Mouse (Mus musculus) c-Kit-positive CD71-positive TER-119-positive erythroid progenitor cells, embryonic 14.5 days (primary cell): ENCODE results near the gene Akr1c6.
"Not testable (repeated sequence)": the region's sequence is repeated elsewhere in the genome, so short reads cannot be mapped to it uniquely, and the experiment has no call there.

ENCODE experiments used
- DNase-seq: peaks from one replicate; pipeline ENCODE4 v3.0.0-alpha.2; 2013; ENCODE audit warnings: low spot score

Gene Akr1c6

DNA sequence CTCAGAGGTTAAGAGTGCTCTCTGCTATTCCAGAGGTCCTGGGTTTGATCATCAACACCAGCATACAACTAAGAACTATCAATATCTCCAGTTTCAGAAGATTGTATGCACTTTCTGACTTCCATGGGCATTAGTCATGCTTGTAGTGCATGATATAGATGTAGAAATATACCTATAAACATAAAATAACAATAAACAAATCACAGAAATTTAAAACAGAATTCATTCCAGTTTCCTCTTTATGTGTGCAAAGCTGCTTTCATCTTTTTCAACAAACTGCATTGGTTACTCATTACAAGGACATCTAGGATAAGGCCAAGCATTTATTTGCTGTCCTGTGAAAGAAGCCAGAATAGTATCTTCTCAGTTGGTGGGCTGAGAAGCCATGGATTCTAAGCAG is at the start of gene Akr1c6:
Akr1c6 (plus strand) TSS at position 301 of the 400 bp plus-strand sequence.
- no peak for DNase-seq

GRCm38 (mm10) chr13:4384918-4385317 is 49.2 kb upstream of the Akr1c6 start:
- no peak for DNase-seq

- DNase-seq: no peak
Measured at GRCm38 (mm10) chr13:4385541-4385940, 48.6 kb upstream of the Akr1c6 start.

DNA sequence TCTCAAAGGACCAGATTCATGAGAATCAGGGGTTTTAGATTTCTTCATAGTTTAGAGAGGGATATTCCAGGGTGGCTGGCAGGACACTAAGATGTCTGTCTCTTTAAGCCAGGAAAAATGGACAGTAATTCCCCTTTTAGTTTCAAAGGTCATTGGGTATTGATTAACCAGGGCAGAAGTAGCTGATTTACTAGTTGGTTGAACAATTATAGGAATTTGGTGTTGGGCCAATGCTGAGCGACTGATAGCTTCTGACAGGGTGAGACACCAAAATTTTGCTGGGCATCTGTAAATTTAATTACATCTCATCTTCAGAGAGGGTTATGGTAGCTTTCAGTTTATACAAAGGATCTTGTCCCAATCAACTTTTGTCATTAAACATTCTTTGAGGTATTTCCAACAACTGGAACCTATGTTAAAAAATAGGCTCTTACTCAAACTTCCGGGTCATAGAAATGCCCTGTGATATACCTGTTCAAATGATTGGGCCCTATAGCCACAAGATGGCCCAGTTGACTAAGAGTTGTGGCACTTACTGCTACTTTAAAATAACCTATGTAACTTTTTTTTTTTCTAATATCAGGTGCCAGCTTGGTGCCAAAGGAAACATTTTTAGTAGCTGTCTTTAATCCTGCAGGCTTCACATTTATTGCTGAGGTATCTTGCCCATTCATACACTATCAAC is 45.2 kb upstream of the Akr1c6 start:
- DNase-seq: no peak

- DNase-seq: not testable (repeated sequence)
Measured at GRCm38 (mm10) chr13:4400360-4400759, 33.7 kb upstream of the Akr1c6 start.

GRCm38 (mm10) chr13:4400831-4401230 is 33.3 kb upstream of the Akr1c6 start:
- DNase-seq: no peak

DNA sequence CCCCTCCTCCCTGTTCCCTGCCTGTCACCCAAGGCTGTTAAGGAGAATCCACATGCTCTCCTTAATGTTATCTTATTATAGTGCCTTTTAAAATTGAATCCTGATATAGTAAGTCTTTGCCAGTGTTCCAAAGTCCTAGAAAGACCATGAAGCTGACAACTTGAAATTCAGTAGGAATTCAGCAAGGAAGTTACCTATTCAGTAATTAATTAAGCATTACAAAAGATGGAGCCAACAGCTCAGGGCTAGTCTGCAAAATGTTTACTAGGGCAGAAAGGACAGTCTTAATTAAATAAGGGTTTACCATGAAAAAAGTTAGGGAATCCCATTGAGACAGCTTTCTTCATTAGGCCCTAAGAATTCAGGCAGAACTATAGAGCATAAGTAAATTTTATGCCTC is 31.9 kb upstream of the Akr1c6 start:
- DNase-seq: no peak

DNA sequence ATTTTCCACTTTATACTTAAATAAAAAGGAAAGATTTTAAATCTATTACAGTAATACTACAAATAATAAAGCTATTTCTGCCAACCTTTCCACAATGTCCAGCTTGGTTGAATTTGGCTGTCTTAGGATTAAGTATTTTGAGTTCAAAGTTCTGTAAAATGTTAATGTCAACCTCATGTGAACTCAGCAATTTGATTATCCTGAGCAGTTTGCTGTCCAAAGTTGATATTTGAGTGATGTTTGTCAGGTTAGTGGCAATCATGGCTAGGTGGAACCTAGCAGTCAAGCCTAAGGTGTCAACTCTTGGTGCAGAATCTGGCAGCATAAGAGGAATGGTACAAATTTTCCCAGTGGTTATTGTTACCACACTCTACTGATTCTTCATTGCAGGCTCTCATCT is 29.4 kb upstream of the Akr1c6 start:
- DNase-seq: no peak

- DNase-seq: no peak
Measured at GRCm38 (mm10) chr13:4406771-4407170, 27.3 kb upstream of the Akr1c6 start.

GRCm38 (mm10) chr13:4428558-4428957 is 5.5 kb upstream of the Akr1c6 start:
- DNase-seq: no peak

GRCm38 (mm10) chr13:4429034-4429433 is 5.1 kb upstream of the Akr1c6 start:
- no peak for DNase-seq

GRCm38 (mm10) chr13:4431129-4431528 is 3.0 kb upstream of the Akr1c6 start:
- no peak for DNase-seq

GRCm38 (mm10) chr13:4465641-4466040 is 31.5 kb downstream of the Akr1c6 start:
- no peak for DNase-seq

DNA sequence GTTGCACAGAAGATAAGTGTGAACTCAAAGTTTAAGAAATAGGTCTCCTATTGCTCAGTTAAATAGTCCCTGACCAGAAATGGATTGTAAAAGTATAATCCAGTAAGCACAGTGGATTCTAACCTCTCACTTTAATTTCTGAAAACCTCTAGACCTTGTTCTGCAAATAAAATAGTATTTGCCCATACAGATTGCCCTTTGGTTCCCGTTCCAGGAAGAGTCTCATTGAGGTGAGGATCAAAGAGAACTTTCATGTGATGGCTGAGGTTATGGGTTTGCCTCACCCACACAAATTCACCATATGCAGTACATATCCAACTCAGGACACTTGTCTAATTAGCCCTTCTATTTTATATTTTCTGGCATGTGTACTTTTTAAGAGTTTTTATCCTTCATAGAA is 33.8 kb downstream of the Akr1c6 start:
- no peak for DNase-seq
